ENCODE assay signal across 8 mouse cellular contexts in genomic region chr3:89963926-89964739, GRCm38 (mm10). TPM values are rescaled to one million over a fixed set of nuclear protein-coding genes. Genes with fewer than 3 reads are reported as not detected.
DNase-seq lines count a peak whose midpoint lies in the region; ATAC-seq and TF ChIP-seq lines count a peak whose summit lies in the region.

No protein-coding gene starts in this region.

- H3K4me1 ChIP-seq in G1E (ENCODE audit: insufficient read depth, low read depth, low read length): no peaks in the 10 kb centered on the region; the same call in 1 of the 2 replicates
- H3K4me1 ChIP-seq in bone marrow macrophage, adult 2 months (ENCODE audit: control insufficient read depth, insufficient read depth, low read length): peaks cover 31% of the 10 kb centered on the region
- peaks cover 47% of the 10 kb centered on the region for H3K4me1 ChIP-seq in embryonic facial prominence, embryonic 15.5 days
- H3K4me1 ChIP-seq in heart, embryonic 13.5 days: peaks cover 52% of the 10 kb centered on the region
- H3K4me1 ChIP-seq in kidney, embryonic 16.5 days (ENCODE audit: insufficient read depth, low read length): peaks cover 31% of the 10 kb centered on the region
- peaks cover 19% of the 10 kb centered on the region for H3K4me1 ChIP-seq in lung, embryonic 14.5 days (ENCODE audit: insufficient read depth)
- H3K4me1 ChIP-seq in neural tube, embryonic 15.5 days: peaks cover 56% of the 10 kb centered on the region

- no peaks in the 10 kb centered on the region for H3K9me3 ChIP-seq in G1E (replicated peaks)
- H3K9me3 ChIP-seq in embryonic facial prominence, embryonic 15.5 days (replicated peaks): no peaks in the 10 kb centered on the region
- no peaks in the 10 kb centered on the region for H3K9me3 ChIP-seq in heart, embryonic 13.5 days
- H3K9me3 ChIP-seq in kidney, embryonic 16.5 days (ENCODE audit: low read length): no peaks in the 10 kb centered on the region
- H3K9me3 ChIP-seq in lung, embryonic 14.5 days (ENCODE audit: low read depth, low read length): no peaks in the 10 kb centered on the region
- no peaks in the 10 kb centered on the region for H3K9me3 ChIP-seq in neural tube, embryonic 15.5 days (replicated peaks)

- no peak for ATAC-seq in G1E (ENCODE audit: extremely low read depth, insufficient number of reproducible peaks, low FRiP score, poor library complexity, severe bottlenecking)
- no peak for ATAC-seq in embryonic facial prominence, embryonic 15.5 days (ENCODE audit: insufficient number of reproducible peaks, low FRiP score, low TSS enrichment, low read depth)
- no peak for ATAC-seq in heart, embryonic 13.5 days (ENCODE audit: extremely low read depth, insufficient number of reproducible peaks, low FRiP score, low TSS enrichment)
- ATAC-seq in kidney, embryonic 16.5 days (ENCODE audit: low FRiP score, low TSS enrichment): 0 out of 2 replicates have a peak, but pooled peaks have one; percentile 5
- peak; percentile 22; the same call in 1 of the 2 replicates for ATAC-seq in lung, embryonic 14.5 days (ENCODE audit: insufficient read depth)
- ATAC-seq in neural tube, embryonic 15.5 days (ENCODE audit: low FRiP score): no peak

- 30% methylated on average over 22 of the region's 22 CpGs for WGBS in embryonic facial prominence, embryonic 15.5 days
- 23% methylated on average over 22 of the region's 22 CpGs for WGBS in heart, embryonic 13.5 days
- 25% methylated on average over 22 of the region's 22 CpGs for WGBS in kidney, embryonic 16.5 days
- 21% methylated on average over 22 of the region's 22 CpGs for WGBS in lung, embryonic 14.5 days
- WGBS in neural tube, embryonic 15.5 days: 34% methylated on average over 22 of the region's 22 CpGs

- H3K27ac ChIP-seq in bone marrow macrophage, adult 2 months (ENCODE audit: insufficient read depth, low read depth, low read length): peak overlapping the region; percentile 65
- H3K27ac ChIP-seq in embryonic facial prominence, embryonic 15.5 days (replicated peaks): peak overlapping the region; percentile 98
- H3K27ac ChIP-seq in heart, embryonic 13.5 days (replicated peaks): peak overlapping the region; percentile 100
- peak overlapping the region; percentile 95 for H3K27ac ChIP-seq in kidney, embryonic 16.5 days (ENCODE audit: low read length)
- H3K27ac ChIP-seq in lung, embryonic 14.5 days (ENCODE audit: low read depth): peak overlapping the region; percentile 97
- peak overlapping the region; percentile 94 for H3K27ac ChIP-seq in neural tube, embryonic 15.5 days (replicated peaks)

- no peak for DNase-seq in G1E (ENCODE audit: low spot score)
- DNase-seq in lung, embryonic 14.5 days: peak; percentile 93
- peak; percentile 61 to 74 for DNase-seq in urinary bladder, postnatal 4 days (ENCODE audit: low spot score in 2 of 2)

- peak overlapping the region; percentile 94 for H3K4me2 ChIP-seq in embryonic facial prominence, embryonic 15.5 days (replicated peaks)
- peak overlapping the region; percentile 99 for H3K4me2 ChIP-seq in heart, embryonic 13.5 days
- peak overlapping the region; percentile 93 for H3K4me2 ChIP-seq in kidney, embryonic 16.5 days (replicated peaks; ENCODE audit: low read depth, low read length)
- H3K4me2 ChIP-seq in lung, embryonic 14.5 days: peak overlapping the region; percentile 89
- H3K4me2 ChIP-seq in neural tube, embryonic 15.5 days: peak overlapping the region; percentile 97

- no peak for TF ChIP-seq POLR2A in bone marrow macrophage, adult 2 months (IDR thresholded peaks at IDR 0.05; ENCODE audit: borderline replicate concordance, low read depth, low read length)

- peaks cover 55% of the 10 kb centered on the region for H3K27me3 ChIP-seq in G1E (ENCODE audit: insufficient read depth, low read length)
- H3K27me3 ChIP-seq in embryonic facial prominence, embryonic 15.5 days: no peaks in the 10 kb centered on the region
- H3K27me3 ChIP-seq in heart, embryonic 13.5 days (replicated peaks): no peaks in the 10 kb centered on the region
- no peaks in the 10 kb centered on the region for H3K27me3 ChIP-seq in kidney, embryonic 16.5 days (ENCODE audit: insufficient read depth, low read length)
- H3K27me3 ChIP-seq in lung, embryonic 14.5 days (ENCODE audit: insufficient read depth, low read length): no peaks in the 10 kb centered on the region
- no peaks in the 10 kb centered on the region for H3K27me3 ChIP-seq in neural tube, embryonic 15.5 days (replicated peaks)

- peak overlapping the region; percentile 89 for H3K9ac ChIP-seq in embryonic facial prominence, embryonic 15.5 days
- peak overlapping the region; percentile 99 for H3K9ac ChIP-seq in heart, embryonic 13.5 days
- peak overlapping the region; percentile 93 for H3K9ac ChIP-seq in kidney, embryonic 16.5 days (replicated peaks; ENCODE audit: low read length)
- peak overlapping the region; percentile 93 for H3K9ac ChIP-seq in lung, embryonic 14.5 days
- H3K9ac ChIP-seq in neural tube, embryonic 15.5 days (replicated peaks): peak overlapping the region; percentile 93

- H3K4me3 ChIP-seq in G1E (ENCODE audit: low read depth, low read length): no peak overlapping the region
- peak overlapping the region; percentile 88 for H3K4me3 ChIP-seq in bone marrow macrophage, adult 2 months (ENCODE audit: insufficient read depth, low read length)
- peak overlapping the region; percentile 96 for H3K4me3 ChIP-seq in embryonic facial prominence, embryonic 15.5 days (replicated peaks)
- peak overlapping the region; percentile 96 for H3K4me3 ChIP-seq in heart, embryonic 13.5 days
- peak overlapping the region; percentile 89 for H3K4me3 ChIP-seq in kidney, embryonic 16.5 days (ENCODE audit: low read length)
- peak overlapping the region; percentile 94 for H3K4me3 ChIP-seq in lung, embryonic 14.5 days (ENCODE audit: low read depth, low read length)
- peak overlapping the region; percentile 88 for H3K4me3 ChIP-seq in neural tube, embryonic 15.5 days (replicated peaks)

- peak; percentile 34 for TF ChIP-seq CTCF in G1E (IDR thresholded peaks at IDR 0.05; ENCODE audit: low read depth, low read length)
- TF ChIP-seq CTCF in bone marrow macrophage, adult 2 months (IDR thresholded peaks at IDR 0.05; ENCODE audit: low read depth, low read length): peak; percentile 39
- TF ChIP-seq CTCF in lung, embryonic 14.5 days (IDR thresholded peaks at IDR 0.05; ENCODE audit: low read depth): peak; percentile 87

- H3K36me3 ChIP-seq in G1E (replicated peaks): no peaks in the 10 kb centered on the region
- peaks cover 6% of the 10 kb centered on the region for H3K36me3 ChIP-seq in embryonic facial prominence, embryonic 15.5 days
- peaks cover 9% of the 10 kb centered on the region; the same call in 1 of the 2 replicates for H3K36me3 ChIP-seq in heart, embryonic 13.5 days
- no peaks in the 10 kb centered on the region for H3K36me3 ChIP-seq in kidney, embryonic 16.5 days (ENCODE audit: insufficient read depth, low read length)
- H3K36me3 ChIP-seq in lung, embryonic 14.5 days (ENCODE audit: insufficient read depth): peaks cover 6% of the 10 kb centered on the region
- H3K36me3 ChIP-seq in neural tube, embryonic 15.5 days: no peaks in the 10 kb centered on the region

RNA-seq across cellular contexts. Expression of gene Atp8b2, which starts 0.8 kb away (rescaled TPM):
- total RNA-seq in G1E (2014; fragmentation: Nextera tagmentation) (not detected in 2 replicates), G1E (2017) (0.35 and 0.66 TPM in 2 replicates)
- 0.02 and 0.04 TPM in 2 replicates for polyA plus RNA-seq in G1E (2012)
- polyA plus RNA-seq in bone marrow macrophage, adult 2 months (2012; ENCODE audit: insufficient read depth, insufficient read length, missing spikeins): 17.7 and 28.7 TPM in 2 replicates
- 19.0 and 19.3 TPM in 2 replicates for polyA plus RNA-seq in embryonic facial prominence, embryonic 15.5 days (2015; fragmentation: Nextera tagmentation; extraction: Ambion mirVana)
- polyA plus RNA-seq in heart, embryonic 13.5 days (2015; fragmentation: Nextera tagmentation; extraction: Ambion mirVana): 9.9 and 10.3 TPM in 2 replicates
- 11.7 and 15.3 TPM in 2 replicates for polyA plus RNA-seq in kidney, embryonic 16.5 days (2015; fragmentation: Nextera tagmentation; extraction: Ambion mirVana)
- 20.5 and 20.8 TPM in 2 replicates for polyA plus RNA-seq in lung, embryonic 14.5 days (2014; fragmentation: Nextera tagmentation; extraction: Ambion mirVana)
- 11.9 and 12.9 TPM in 2 replicates for polyA plus RNA-seq in neural tube, embryonic 15.5 days (2015; fragmentation: Nextera tagmentation; extraction: Ambion mirVana)

RNA-seq across cellular contexts. Expression of gene Hax1, which starts 34.4 kb away (rescaled TPM):
- total RNA-seq in G1E (2014; fragmentation: Nextera tagmentation) (173 and 191 TPM in 2 replicates), G1E (2017) (100 and 106 TPM in 2 replicates)
- polyA plus RNA-seq in G1E (2012): 33.4 and 53.7 TPM in 2 replicates
- 96.5 and 113 TPM in 2 replicates for polyA plus RNA-seq in bone marrow macrophage, adult 2 months (2012; ENCODE audit: insufficient read depth, insufficient read length, missing spikeins)
- polyA plus RNA-seq in embryonic facial prominence, embryonic 15.5 days (2015; fragmentation: Nextera tagmentation; extraction: Ambion mirVana): 145 and 152 TPM in 2 replicates
- 79.3 and 97.1 TPM in 2 replicates for polyA plus RNA-seq in heart, embryonic 13.5 days (2015; fragmentation: Nextera tagmentation; extraction: Ambion mirVana)
- polyA plus RNA-seq in kidney, embryonic 16.5 days (2015; fragmentation: Nextera tagmentation; extraction: Ambion mirVana): 175 and 189 TPM in 2 replicates
- polyA plus RNA-seq in lung, embryonic 14.5 days (2014; fragmentation: Nextera tagmentation; extraction: Ambion mirVana): 150 and 157 TPM in 2 replicates
- polyA plus RNA-seq in neural tube, embryonic 15.5 days (2015; fragmentation: Nextera tagmentation; extraction: Ambion mirVana): 105 and 114 TPM in 2 replicates

RNA-seq across cellular contexts. Expression of gene Il6ra, which starts 51.1 kb away (rescaled TPM):
- total RNA-seq in G1E (2014; fragmentation: Nextera tagmentation) (not detected in 2 replicates), G1E (2017) (under 0.01 and 0.06 TPM in 2 replicates)
- polyA plus RNA-seq in G1E (2012): not detected in 2 replicates
- 75.7 and 82.0 TPM in 2 replicates for polyA plus RNA-seq in bone marrow macrophage, adult 2 months (2012; ENCODE audit: insufficient read depth, insufficient read length, missing spikeins)
- polyA plus RNA-seq in embryonic facial prominence, embryonic 15.5 days (2015; fragmentation: Nextera tagmentation; extraction: Ambion mirVana): 3.4 and 3.6 TPM in 2 replicates
- polyA plus RNA-seq in heart, embryonic 13.5 days (2015; fragmentation: Nextera tagmentation; extraction: Ambion mirVana): 0.74 and 0.75 TPM in 2 replicates
- polyA plus RNA-seq in kidney, embryonic 16.5 days (2015; fragmentation: Nextera tagmentation; extraction: Ambion mirVana): 0.84 and 0.91 TPM in 2 replicates
- polyA plus RNA-seq in lung, embryonic 14.5 days (2014; fragmentation: Nextera tagmentation; extraction: Ambion mirVana): 1.4 and 1.7 TPM in 2 replicates
- 1.2 and 1.5 TPM in 2 replicates for polyA plus RNA-seq in neural tube, embryonic 15.5 days (2015; fragmentation: Nextera tagmentation; extraction: Ambion mirVana)

Comparison
In these comparisons a context has a peak if more than half of its experiments do, and no peak if none do; other contexts are left out.
1. ATAC-seq: peak in kidney, embryonic 16.5 days (single experiment) and lung, embryonic 14.5 days (single experiment); none in G1E (single experiment), embryonic facial prominence, embryonic 15.5 days (single experiment), heart, embryonic 13.5 days (single experiment) and neural tube, embryonic 15.5 days (single experiment).
2. CTCF ChIP-seq: peak in every context shown above with its lines; median percentile 87 in lung, embryonic 14.5 days; 39 in bone marrow macrophage, adult 2 months; 34 in G1E.
3. RNA of gene Atp8b2, which starts 0.8 kb away (polyA plus RNA-seq): 20.5 to 20.8 TPM in lung, embryonic 14.5 days, 19.0 to 19.3 TPM in embryonic facial prominence, embryonic 15.5 days, 17.7 to 28.7 TPM in bone marrow macrophage, adult 2 months, 11.9 to 12.9 TPM in neural tube, embryonic 15.5 days, 11.7 to 15.3 TPM in kidney, embryonic 16.5 days and 9.9 to 10.3 TPM in heart, embryonic 13.5 days; 0.02 to 0.04 TPM in G1E; every median in the first group is over 10 times any median in the second.
4. RNA of gene Il6ra, which starts 51.1 kb away (polyA plus RNA-seq): 75.7 to 82.0 TPM in bone marrow macrophage, adult 2 months; 3.4 to 3.6 TPM in embryonic facial prominence, embryonic 15.5 days, 1.4 to 1.7 TPM in lung, embryonic 14.5 days, 1.2 to 1.5 TPM in neural tube, embryonic 15.5 days, 0.84 to 0.91 TPM in kidney, embryonic 16.5 days, 0.74 to 0.75 TPM in heart, embryonic 13.5 days and not detected in G1E; every median in the first group is over 10 times any median in the second.
5. Peak in every context shown above with its lines, with median percentiles within 50 percentile points of each other: H3K27ac ChIP-seq, H3K4me2 ChIP-seq and H3K9ac ChIP-seq.